Mouse (Mus musculus) heart, postnatal 0 days (tissue): ENCODE results near the gene Adat1.

Source experiments
- CTCF ChIP-seq: IDR thresholded peaks from 2 replicates; pipeline ENCODE4 v1.5.1; 2016; ENCODE audit warnings: antibody characterized with exemption, control low read depth, low read depth
- EP300 ChIP-seq: IDR thresholded peaks from 2 replicates; pipeline ENCODE4 v1.6.1; 2016; ENCODE audit warnings: antibody characterized with exemption, low read depth

DNA sequence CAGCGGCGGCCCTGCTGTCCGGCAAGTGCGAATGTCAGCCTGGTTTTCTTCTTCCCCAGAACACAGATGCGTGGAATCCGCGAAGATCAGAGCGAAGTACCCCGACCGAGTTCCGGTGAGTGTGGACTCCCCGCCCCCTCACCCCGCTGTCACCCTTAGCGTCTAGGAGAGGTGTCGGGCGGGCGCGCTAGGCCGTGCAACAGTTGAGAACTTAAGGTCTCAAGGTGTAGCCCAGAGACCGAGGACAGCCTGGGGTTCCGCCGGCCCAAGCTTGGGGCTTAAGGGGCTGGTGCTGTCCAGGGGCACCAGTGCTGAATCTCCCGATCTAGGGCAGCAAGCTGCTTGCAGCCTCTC lies 51.0 kb downstream of the Adat1 start:
- TF ChIP-seq CTCF (no peak), EP300 (no peak)
